Mouse (Mus musculus) kidney, postnatal 14 days (tissue): Measurements from ENCODE around the gene Plin4.
A peak's percentile ranks its signal among the peaks of the same experiment; 100 is the strongest.
"Not testable (repeated sequence)": the region's sequence is repeated elsewhere in the genome, so short reads cannot be mapped to it uniquely, and the experiment has no call there.

ENCODE experiments used
- DNase-seq: peaks from one replicate; pipeline ENCODE4 v3.0.0; 2022; ENCODE audit warnings: mixed read lengths

The Plin4 gene

GRCm38 (mm10) chr17:56125276-56125630 is 15.7 kb upstream of the Plin4 start:
- no peak for DNase-seq

DNA sequence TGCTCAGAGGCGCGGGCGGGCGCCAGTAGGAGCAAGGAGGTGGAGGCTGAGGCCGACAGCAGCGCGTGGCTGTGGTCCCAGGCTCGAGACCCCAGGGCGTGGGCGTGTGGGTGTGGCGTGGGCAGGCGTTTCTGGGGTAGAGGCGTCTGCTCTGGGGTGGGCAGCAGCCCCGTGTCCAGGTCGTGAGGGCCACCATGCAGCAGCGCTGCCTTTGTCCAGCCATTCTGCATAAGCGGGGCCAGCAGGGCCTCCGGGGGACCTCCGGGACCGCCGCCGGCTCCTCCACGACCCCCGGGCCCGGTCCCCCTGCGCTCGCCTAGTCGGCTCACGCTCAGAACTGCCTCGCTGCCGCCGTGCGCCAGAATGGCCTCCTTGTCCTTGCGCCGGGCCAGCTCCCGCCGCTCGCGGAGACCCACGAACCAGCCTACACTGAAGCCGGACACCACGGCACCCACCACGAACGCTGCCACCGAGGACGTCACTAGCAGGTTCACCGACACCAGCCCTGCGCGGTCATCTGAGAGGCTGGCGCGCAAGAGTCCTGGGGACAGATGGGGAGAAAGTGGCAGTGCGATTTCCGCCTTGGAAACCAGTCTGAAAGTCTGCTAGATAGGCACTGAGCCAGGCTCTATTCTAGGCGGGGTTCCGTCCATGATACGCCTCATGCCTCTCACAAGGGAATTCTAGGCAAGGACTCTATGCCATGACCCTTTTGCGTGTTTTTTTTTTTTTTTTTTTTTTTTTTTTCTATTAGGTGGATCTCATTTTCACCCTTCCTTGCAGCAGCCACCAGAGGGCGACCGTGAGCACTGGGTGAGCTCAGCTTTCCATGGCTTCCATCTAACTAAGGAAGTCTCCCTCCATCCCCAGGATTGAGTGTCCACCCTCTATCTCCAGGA is 15.0 kb upstream of the Plin4 start:
- peak; percentile 55 for DNase-seq

DNA sequence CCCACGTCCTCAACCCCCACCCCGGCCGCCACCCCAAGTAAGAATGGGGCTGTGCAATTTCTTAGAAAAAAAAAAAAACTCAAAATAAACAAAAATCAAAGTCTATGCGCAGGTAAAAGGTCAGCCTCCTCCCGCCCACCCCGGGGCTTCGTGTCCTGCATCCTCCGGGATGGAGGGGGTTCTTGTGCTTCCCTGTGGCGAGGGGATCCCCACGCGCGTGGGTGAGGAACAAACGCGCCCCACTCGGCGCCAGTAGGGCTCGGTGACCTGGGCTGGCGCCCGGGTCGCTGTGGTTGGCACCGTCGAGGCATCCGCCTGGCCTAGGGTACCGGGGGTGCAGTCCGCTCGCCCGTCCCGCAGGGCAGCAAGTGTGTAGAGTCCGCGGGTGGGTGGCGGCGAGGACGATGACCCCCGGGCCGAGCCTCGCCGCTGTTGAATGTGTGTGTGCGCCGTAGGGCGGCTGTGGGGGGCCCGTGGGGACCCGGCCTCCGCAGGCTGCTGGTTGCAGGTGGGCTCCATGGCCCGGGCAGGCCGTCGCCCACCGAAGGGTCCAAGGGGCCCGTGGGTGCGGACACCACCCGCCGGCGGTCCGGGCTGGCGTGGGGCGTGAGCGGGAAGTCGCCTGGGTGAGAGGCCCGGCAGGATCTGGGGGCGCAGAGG is 14.2 kb upstream of the Plin4 start:
- no peak for DNase-seq

DNA sequence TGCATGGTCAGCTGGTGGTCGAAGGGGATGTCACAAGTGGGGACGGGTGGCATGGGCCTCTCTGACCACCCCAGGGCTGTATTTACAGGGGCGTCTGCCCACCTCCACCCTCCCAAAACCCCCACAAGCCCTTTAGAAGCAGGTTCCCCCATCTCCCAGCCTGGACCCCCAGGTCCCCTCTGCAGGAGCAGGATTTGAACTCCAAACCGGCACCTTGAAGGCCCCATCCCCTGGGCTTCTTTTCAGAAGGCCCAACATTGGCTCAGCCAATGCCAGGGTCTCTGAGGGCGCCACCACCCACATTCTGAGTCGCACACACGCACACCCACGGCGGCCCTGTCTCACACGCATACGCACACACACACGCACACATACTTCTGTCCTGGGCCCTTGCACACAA is 13.6 kb upstream of the Plin4 start:
- DNase-seq, result no peak

DNA sequence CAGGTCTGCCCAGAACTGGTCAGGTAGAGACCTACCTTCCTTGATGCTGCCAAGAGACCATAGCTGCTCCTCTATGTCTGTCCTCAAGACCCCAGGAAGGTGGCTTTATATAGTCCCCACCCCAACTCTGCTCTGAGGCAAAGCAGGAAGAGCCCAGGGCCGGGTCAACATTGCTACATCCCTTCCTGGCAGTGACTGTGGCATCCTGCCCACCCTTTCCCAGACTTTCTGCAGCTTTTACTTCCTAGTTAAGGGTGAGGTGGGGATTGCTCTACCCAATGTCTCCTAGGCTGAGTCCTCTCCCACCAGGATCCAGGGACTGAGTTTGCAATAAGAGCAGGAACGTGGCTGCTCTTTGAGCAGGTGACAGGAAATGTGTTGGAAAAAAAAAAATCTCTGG is 12.2 kb upstream of the Plin4 start, which contains the start of gene Lrg1:
TSS of gene Lrg1 (minus strand) at position 176 of the 400 bp plus-strand sequence.
- DNase-seq, result no peak

DNA sequence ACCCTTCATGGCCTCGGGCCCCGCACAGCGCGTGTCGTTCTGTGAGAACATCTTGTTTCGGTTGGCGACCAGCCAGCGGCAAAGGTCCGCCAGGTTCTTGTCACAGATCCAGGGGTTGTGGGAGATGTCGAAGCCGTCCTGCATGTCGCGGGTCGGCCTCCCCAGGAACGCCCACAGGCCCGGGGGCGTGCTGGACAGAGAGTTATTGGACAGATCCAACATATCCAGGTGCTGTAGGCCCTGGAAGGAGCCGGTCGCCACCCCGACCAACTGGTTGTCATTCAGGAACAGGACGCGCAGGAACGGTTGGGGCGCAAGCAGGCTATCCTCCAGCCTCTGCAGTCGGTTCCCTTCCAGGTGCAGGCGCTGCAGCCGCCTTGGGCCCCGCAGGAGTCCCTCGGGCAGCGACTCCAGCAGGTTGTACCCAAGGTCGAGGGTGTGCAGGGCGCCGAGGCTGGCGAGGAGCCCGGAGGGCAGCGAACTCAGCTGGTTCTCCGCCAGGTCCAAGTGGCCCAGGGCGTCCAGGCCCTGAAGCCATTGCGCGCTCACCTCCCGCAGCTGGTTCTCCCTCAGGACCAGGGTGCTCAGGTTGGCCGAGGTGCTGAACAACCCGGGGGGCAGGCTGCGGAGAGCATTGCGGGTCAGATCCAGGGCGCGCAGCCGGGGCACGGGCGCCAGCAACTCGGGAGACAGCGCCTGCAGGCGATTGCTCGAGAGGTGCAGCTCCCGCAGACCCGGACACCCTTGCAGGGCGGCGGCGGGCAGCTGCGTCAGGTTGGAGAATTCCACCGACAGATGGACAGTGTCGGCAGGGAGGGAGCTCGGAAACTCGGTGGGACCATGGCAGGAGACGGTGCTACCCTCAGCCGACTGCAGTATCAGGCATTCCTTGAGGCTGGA is 10.6 kb upstream of the Plin4 start:
- peak; percentile 84 for DNase-seq

GRCm38 (mm10) chr17:56119431-56119830 is 9.8 kb upstream of the Plin4 start:
- no peak for DNase-seq

GRCm38 (mm10) chr17:56117251-56117710 is 7.7 kb upstream of the Plin4 start, which contains the start of gene Plin5:
Gene Plin5, minus strand, starts transcription at chr17:56117596.
- DNase-seq, result peak; percentile 84

DNA sequence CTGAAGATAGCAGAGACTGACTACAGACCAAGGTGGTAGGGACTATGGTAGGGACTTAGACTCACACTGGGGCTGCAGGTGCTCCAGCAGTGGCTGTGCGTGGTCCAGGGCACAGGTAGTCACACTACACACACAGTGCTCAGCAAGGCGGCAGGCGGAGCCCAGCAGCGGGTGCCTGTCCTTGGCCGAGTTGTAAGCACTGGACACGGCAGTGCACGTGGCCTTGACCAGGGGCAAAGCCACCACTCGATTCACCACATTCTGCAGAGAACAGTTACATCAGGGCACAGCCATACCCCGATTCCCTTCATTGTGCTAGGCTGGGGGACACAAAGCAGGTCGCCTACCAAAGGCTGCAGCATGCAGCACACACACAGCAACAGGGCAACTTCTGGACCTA is 6.6 kb upstream of the Plin4 start:
- DNase-seq, result no peak

DNA sequence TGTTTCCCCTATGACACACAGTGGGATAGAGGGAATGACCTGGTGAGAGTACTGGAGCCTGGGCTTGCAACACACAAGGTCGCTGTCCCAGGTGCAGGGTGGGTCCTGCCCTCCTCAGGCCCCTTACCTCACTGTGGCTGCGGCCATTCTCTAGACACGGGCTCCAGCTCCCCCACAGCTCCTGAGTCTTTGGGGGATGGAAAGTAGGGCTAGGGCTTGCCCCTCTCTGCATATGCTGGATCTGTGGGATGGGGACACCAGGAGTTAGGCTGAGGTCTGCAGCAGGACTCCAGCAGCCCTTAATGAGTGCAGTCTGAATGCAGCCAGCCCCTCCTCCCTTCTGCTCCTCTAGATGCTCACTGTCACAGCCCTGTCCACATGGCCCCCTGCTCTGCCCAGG is 3.1 kb upstream of the Plin4 start:
- DNase-seq, result no peak

DNA sequence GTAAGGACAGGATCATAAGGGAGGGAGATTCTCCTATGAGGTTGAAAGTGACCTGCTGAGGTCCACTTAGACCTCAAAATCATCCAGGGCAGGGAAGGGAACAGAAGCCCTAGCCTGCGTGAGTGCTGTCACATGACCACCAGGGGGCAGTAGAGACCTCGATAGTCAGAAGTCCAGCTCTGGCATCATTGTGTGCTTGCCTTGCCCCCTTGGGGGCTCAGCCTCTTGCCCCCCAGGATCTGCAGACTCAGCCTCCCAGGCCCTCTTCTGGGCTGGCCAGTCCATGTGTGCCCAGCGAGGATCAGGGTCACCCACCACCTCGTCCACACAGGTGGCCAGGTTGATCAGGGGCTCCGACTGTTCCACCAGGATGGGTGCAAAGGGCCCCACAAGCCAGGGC is 2.3 kb upstream of the Plin4 start:
- DNase-seq, result peak; percentile 69

GRCm38 (mm10) chr17:56111021-56111420 is 1.4 kb upstream of the Plin4 start:
- no peak for DNase-seq

DNA sequence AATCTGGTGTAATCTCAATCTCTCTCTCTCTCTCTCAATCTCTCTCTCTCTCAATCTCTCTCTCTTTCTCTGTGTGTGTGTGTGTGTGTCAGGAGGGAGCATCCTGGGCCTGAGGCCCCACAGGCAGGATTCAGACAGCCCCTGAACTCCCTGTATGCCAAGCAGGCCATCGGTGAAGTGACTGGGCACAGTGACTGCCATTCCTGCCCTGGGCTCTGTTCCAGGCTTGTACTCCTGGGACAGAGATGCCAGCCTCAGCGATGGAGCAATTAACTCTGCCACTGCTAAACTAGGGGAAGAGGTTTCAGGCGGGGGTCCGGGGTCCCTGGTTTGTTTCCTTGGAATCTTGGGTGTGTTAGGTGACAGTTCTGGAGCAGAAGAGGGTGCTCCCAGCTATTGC is 968 bp upstream of the Plin4 start:
- no peak for DNase-seq

- DNase-seq, result no peak
These were observed 1.1 kb downstream of the Plin4 start for GRCm38 (mm10) chr17:56108334-56109044.

- no peak for DNase-seq
These were observed 1.9 kb downstream of the Plin4 start for GRCm38 (mm10) chr17:56107736-56108135.

DNA sequence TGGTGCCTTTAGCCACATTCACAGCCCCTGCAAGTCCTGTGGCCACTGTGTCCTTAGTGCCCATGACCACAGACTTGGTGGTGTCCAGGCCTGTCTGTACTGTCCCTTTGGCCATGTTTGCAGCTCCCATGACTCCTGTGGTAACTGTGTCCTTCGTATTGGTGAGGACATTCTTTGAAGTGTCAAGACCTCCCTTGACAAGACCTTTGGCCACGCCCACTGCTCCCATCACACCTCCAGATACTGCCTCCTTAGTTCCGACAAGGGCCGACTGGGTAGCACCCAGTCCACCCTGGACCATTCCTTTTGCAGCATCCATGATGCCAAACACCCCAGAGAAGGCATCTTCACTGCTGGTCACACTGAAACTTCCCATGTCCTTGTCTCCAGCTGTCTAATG is 2.6 kb downstream of the Plin4 start:
- DNase-seq, result no peak

GRCm38 (mm10) chr17:56106436-56106835 is 3.2 kb downstream of the Plin4 start:
- DNase-seq, result not testable (repeated sequence)

DNA sequence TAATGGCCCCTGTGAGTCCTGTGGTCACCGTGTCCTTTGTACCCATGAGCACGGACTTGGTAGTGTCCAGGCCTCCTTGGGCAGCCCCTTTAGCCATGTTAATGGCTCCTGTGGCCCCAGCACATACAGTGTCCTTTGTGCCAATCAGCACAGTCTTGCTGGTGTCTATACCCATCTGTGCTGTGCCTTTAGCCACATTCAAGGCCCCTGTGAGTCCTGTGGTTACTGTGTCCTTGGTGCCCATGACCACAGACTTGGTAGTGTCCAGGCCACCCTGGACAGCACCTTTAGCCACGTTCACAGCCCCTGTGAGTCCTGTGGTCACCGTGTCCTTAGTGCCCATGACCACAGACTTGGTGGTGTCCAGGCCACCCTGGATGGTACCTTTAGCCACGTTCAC is 4.8 kb downstream of the Plin4 start:
- DNase-seq, result not testable (repeated sequence)

DNA sequence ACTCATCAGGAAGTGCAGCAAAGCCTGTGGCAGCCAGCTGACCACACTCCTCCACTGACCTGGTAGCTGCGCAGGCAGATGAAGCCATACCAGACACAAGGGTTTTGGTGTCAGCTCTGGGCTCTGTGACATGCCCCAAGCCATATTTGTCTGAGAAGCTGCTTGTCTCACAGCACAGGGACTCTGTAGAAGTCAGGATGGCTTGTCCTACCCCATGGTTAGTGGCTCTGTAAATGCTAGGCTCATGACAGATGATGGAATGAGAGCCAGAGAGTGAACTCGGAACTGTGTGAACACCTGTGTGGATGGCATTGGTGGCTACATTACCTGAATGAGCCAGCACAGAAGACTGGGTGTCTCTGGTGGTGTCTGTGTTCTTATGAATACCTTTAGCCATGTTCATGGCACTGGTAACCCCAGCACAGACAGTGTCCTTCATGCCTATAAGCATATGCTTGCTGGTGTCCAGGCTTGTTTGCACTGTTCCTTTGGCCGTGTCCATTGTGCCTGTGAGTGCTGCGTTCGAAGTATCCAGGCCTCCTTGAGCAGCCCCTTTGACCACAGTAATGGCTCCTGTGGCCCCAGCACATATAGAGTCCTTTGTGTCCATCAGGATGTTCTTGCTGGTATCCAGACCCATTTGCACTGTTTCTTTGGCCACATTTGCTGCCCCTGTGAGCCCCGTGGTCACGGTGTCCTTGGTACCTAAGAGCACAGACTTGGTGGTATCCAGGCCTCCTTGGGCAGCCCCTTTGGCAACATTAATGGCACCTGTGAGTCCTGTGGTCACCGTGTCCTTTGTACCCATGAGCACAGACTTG is 5.9 kb downstream of the Plin4 start:
- DNase-seq, result no peak

DNA sequence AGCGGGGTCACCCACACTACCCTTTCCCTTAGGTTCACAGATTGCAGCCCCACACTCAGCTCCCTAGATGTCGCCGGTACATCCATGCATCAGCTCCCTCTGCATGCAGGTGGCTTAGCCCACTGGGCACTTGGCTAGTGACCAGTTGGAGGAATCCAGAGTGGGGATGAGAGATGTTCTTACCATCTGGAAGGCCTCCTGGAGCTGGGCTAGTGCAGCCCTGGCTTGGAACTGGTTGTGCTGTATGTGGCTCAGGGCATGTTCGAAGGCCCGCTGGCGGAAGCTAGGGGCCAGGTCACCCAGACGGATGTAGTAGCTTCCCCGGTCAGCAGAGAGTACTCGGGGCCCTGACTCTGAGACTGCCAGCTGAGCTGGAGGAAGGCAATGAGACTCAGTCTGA is 6.7 kb downstream of the Plin4 start:
- no peak for DNase-seq

GRCm38 (mm10) chr17:56102158-56102557 is 7.4 kb downstream of the Plin4 start:
- no peak for DNase-seq
